Mouse (Mus musculus): Measurements from ENCODE around the gene B4galt2. TPM values are rescaled to one million over a fixed set of nuclear protein-coding genes. Genes with fewer than 3 reads are reported as not detected.

B4galt2 gene
- total and polyA plus RNA-seq, 3 experiments = 0.08 to 0.19 TPM; not detected in 1

DNA sequence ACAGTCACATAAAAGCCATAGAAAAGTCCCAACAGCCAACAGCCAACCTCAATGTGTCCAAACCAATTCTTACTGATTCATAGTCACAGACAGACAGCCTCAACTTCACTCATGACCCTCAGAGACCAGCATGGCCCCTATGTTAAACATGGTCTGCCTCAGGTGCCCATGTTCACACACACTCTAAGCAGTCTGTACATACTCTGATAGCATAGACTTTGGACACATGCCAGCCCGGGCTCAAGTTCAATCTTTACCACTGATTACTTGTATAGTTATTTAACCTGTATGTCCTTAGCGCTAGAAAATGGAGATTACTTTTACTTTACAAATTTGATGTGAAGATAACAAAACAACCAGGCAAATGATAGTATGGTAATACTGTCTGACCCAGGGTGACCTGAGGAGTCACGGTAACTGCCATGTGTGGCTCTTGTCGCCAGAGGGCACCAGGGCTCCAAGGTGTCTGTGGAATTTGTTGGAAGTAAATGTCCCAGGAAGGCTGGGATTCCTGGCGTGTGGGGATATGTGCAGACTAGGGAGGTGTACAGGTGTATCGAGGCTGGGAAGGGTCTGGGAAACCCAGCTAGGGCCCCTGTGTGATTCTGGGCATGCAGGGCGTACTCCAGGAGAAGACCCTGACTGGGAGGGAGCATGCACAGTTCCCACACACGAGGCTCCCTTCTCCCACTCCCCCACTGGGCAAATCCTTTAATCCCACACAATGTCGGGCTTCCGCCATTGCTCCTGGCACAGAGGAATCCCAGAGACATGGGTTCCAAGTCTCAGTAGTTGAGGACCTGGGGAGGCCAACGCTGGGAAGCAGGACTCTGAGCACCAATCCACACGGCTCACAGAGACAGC lies 53.8 kb downstream of the B4galt2 start (continued):
- TF ChIP-seq ZMIZ1 (IDR thresholded peaks at IDR 0.05; ENCODE audit: low read depth, low read length) (no peak), TCF12 (IDR thresholded peaks at IDR 0.05; ENCODE audit: low read depth, low read length) (peak; percentile 93), MXI1 (IDR thresholded peaks at IDR 0.05; ENCODE audit: low read depth, low read length) (no peak), SIN3A (IDR thresholded peaks at IDR 0.05; ENCODE audit: low read length) (peak; percentile 44; the same call in 1 of the 2 replicates), UBTF (IDR thresholded peaks at IDR 0.05; ENCODE audit: borderline replicate concordance, insufficient read depth, low read depth, low read length) (no peak), MAZ (IDR thresholded peaks at IDR 0.05; ENCODE audit: low read depth, low read length) (no peak), ELF1 (IDR thresholded peaks at IDR 0.05; ENCODE audit: low read depth, low read length) (no peak), JUND (IDR thresholded peaks at IDR 0.05; ENCODE audit: low read depth, low read length) (no peak), RAD21 (IDR thresholded peaks at IDR 0.05; ENCODE audit: low read depth, low read length) (peak; percentile 37), CTCF (IDR thresholded peaks at IDR 0.05 in 2 of 3, conservative IDR thresholded peaks at IDR 0.05 in 1 of 3; ENCODE audit: control insufficient read depth in 1 of 3, insufficient read depth in 1 of 3, low read depth in 2 of 3, low read length in 3 of 3, poor library complexity in 1 of 3, severe bottlenecking in 1 of 3) (peak; percentile 51 to 62 (median 52)), HCFC1 (IDR thresholded peaks at IDR 0.05; ENCODE audit: low read depth, low read length) (no peak), BHLHE40 (IDR thresholded peaks at IDR 0.05; ENCODE audit: borderline replicate concordance, low read depth, low read length) (no peak), MEF2A (IDR thresholded peaks at IDR 0.05; ENCODE audit: extremely low read depth, insufficient replicate concordance, low read depth, low read length, poor library complexity, severe bottlenecking) (0 out of 2 replicates have a peak, but pooled peaks have one; percentile 23), MYB (IDR thresholded peaks at IDR 0.05; ENCODE audit: low read depth, low read length) (no peak), MAX (IDR thresholded peaks at IDR 0.05; ENCODE audit: low read length) (peak; percentile 38; the same call in 1 of the 2 replicates)

DNA sequence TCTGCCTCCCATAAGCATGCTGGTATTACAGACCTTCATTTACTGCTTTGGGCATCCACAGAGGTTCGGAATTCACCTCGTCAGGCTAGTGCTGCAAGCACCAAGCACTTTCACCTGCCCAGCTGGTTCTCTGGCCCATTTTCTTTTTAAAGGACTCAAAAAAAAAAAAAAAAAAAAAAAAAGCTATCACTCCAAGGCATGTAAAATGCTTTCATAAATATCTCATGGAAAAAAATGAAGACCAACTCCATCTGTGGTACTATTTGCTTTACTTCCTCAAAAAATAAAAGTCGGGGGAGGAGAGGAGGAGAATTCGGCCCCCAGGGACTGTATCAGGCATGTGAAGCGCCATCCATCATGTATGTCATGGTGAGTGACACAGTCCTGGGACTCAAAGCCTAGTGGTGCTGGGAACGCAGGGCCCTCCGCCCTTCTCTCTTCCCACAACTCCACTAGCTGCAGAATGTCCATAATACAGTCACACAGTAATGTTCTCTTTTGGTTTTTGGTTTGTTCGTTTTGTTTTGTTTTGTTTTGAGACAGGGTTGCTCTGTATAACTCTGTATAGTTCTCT lies 54.6 kb downstream of the B4galt2 start:
- H3K9me3 ChIP-seq (replicated peaks; ENCODE audit: insufficient read depth, low read length) = no peaks in the 10 kb centered on the region
- no peaks in the 10 kb centered on the region for H3K79me2 ChIP-seq (ENCODE audit: control insufficient read depth, insufficient read depth, low read length, poor library complexity)
- H3K4me1 ChIP-seq (ENCODE audit: control insufficient read depth in 1 of 2, insufficient read depth in 2 of 2, low read length in 2 of 2) = peaks cover 39 to 42% of the 10 kb centered on the region in 2 experiments
- TF ChIP-seq MEF2A (IDR thresholded peaks at IDR 0.05; ENCODE audit: extremely low read depth, insufficient replicate concordance, low read depth, low read length, poor library complexity, severe bottlenecking) = no peak
- TF ChIP-seq USF1 (IDR thresholded peaks at IDR 0.05; ENCODE audit: low read depth, low read length) = no peak
- peak; percentile 85 for TF ChIP-seq ZNF384 (IDR thresholded peaks at IDR 0.05; ENCODE audit: low read depth, low read length)
- no peak for TF ChIP-seq POLR2A (IDR thresholded peaks at IDR 0.05; ENCODE audit: control insufficient read depth in 1 of 2, insufficient read depth in 1 of 2, low read depth in 1 of 2, low read length in 2 of 2, poor library complexity in 1 of 2)
- no peak for TF ChIP-seq ELF1 (IDR thresholded peaks at IDR 0.05; ENCODE audit: low read depth, low read length)
- TF ChIP-seq BHLHE40 (IDR thresholded peaks at IDR 0.05; ENCODE audit: borderline replicate concordance, low read depth, low read length) = no peak
- TF ChIP-seq EP300 (IDR thresholded peaks at IDR 0.05; ENCODE audit: low read depth in 1 of 2, low read length in 2 of 2) = no peak
- no peak; the same call in 1 of the 2 replicates for TF ChIP-seq SIN3A (IDR thresholded peaks at IDR 0.05; ENCODE audit: low read length)
- TF ChIP-seq MAFK (IDR thresholded peaks at IDR 0.05; ENCODE audit: borderline replicate concordance, low read depth, low read length) = no peak
- 0 out of 2 replicates have a peak, but pooled peaks have one; percentile 7 for TF ChIP-seq TCF12 (IDR thresholded peaks at IDR 0.05; ENCODE audit: low read depth, low read length)
- TF ChIP-seq MYC (IDR thresholded peaks at IDR 0.05; ENCODE audit: low read depth, low read length) = no peak; the same call in 1 of the 2 replicates
- TF ChIP-seq RCOR1 (IDR thresholded peaks at IDR 0.05; ENCODE audit: low read depth, low read length) = no peak
- no peak for TF ChIP-seq E2F4 (IDR thresholded peaks at IDR 0.05; ENCODE audit: borderline replicate concordance, low read depth, low read length)
- H3K9ac ChIP-seq (ENCODE audit: control insufficient read depth, low read depth, low read length, poor library complexity, severe bottlenecking) = no peak overlapping the region
- no peaks in the 10 kb centered on the region for H3K27me3 ChIP-seq (ENCODE audit: control insufficient read depth in 1 of 2, insufficient read depth in 2 of 2, low read length in 2 of 2)
- peaks cover 0 to 37% of the 10 kb centered on the region in 2 experiments; a peak in 2 of 4 replicates for H3K36me3 ChIP-seq (ENCODE audit: control insufficient read depth in 1 of 2, insufficient read depth in 2 of 2, low read length in 2 of 2)
- peak; percentile 52 for DNase-seq (ENCODE audit: low read depth, low spot score)
- no peak overlapping the region for H3K4me3 ChIP-seq (ENCODE audit: control insufficient read depth in 1 of 2, insufficient read depth in 1 of 2, low read depth in 2 of 2, low read length in 2 of 2)
- H3K27ac ChIP-seq (ENCODE audit: control insufficient read depth, low read depth, low read length) = peak overlapping the region; percentile 28
